Mouse (Mus musculus) testis, adult 2 months (tissue): Measurements from ENCODE around the gene Ssr2.

Experiments
- CTCF ChIP-seq: fragments of 200-500 bp; IDR thresholded peaks from 2 replicates; pipeline ENCODE4 v1.5.1; 2012; ENCODE audit warnings: low read depth, mild to moderate bottlenecking, inconsistent platforms, low read length, moderate library complexity; ENCODE audit not compliant: control insufficient read depth, insufficient read depth, insufficient replicate concordance
- POLR2A ChIP-seq: fragments of 200-500 bp; IDR thresholded peaks from 2 replicates; pipeline ENCODE4 v1.6.1; 2012; ENCODE audit warnings: low read depth, mild to moderate bottlenecking, inconsistent platforms, low read length, moderate library complexity; ENCODE audit not compliant: control insufficient read depth

- TF ChIP-seq CTCF = no peak
- TF ChIP-seq POLR2A = no peak
Measured at GRCm38 (mm10) chr3:88528646-88529045, 47.0 kb upstream of the Ssr2 start.
